Mouse (Mus musculus) C2C12 (cell line): ENCODE data around the gene Cpm. TPM values are rescaled to one million over a fixed set of nuclear protein-coding genes. Genes with fewer than 3 reads are reported as not detected.

Experiments used
- H3K27me3 ChIP-seq: one replicate; pipeline ENCODE4 v1.6.1; 2011; ENCODE audit not compliant: control insufficient read depth, insufficient read depth, insufficient read length
- H3K36me3 ChIP-seq: one replicate; pipeline ENCODE4 v1.6.1; 2011; ENCODE audit not compliant: control insufficient read depth, insufficient read depth
- H3K4me3 ChIP-seq: one replicate; pipeline ENCODE4 v1.5.1; 2011; ENCODE audit warnings: mild to moderate bottlenecking, control low read depth; ENCODE audit not compliant: poor library complexity, insufficient read depth, severe bottlenecking
- H3K79me2 ChIP-seq: one replicate; pipeline ENCODE4 v1.6.1; 2011; ENCODE audit not compliant: control insufficient read depth, insufficient read depth
- H3K79me3 ChIP-seq: one replicate; pipeline ENCODE4 v1.6.1; 2011; ENCODE audit warnings: low read depth, control low read depth
- H3ac ChIP-seq: one replicate; pipeline ENCODE3; 2011; ENCODE audit warnings: low read depth; ENCODE audit not compliant: control insufficient read depth, insufficient read length
- CEBPB ChIP-seq: IDR thresholded peaks from one replicate; pipeline ENCODE4 v1.6.1; 2011; ENCODE audit warnings: low read depth, mild to moderate bottlenecking, control low read depth, moderate library complexity
- CTCF ChIP-seq: IDR thresholded peaks from one replicate; pipeline ENCODE4 v1.5.1; 2011; ENCODE audit not compliant: control insufficient read depth, insufficient read depth, insufficient read length
- FOSL1 ChIP-seq: IDR thresholded peaks from one replicate; pipeline ENCODE4 v1.8.0; 2011; ENCODE audit warnings: mild to moderate bottlenecking, low read length; ENCODE audit not compliant: poor library complexity, insufficient read depth, severe bottlenecking
- MAX ChIP-seq: IDR thresholded peaks from one replicate; pipeline ENCODE4 v1.6.1; 2011; ENCODE audit warnings: mild to moderate bottlenecking, control low read depth
- MYOD1 ChIP-seq: IDR thresholded peaks from one replicate; pipeline ENCODE4 v1.6.1; 2011; ENCODE audit warnings: low read depth; ENCODE audit not compliant: control insufficient read depth, insufficient read length
- MYOG ChIP-seq: IDR thresholded peaks from one replicate; pipeline ENCODE4 v1.6.1; 2011; ENCODE audit not compliant: control insufficient read depth, insufficient read length; ENCODE audit errors: extremely low read depth
- USF1 ChIP-seq: IDR thresholded peaks from one replicate; pipeline ENCODE4 v1.6.1; 2011; ENCODE audit warnings: low read depth, mild to moderate bottlenecking, control low read depth, moderate library complexity
- polyA plus RNA-seq: library from polyadenylated mRNA; unstranded; fragments of >200 nt; fragmentation: generic; extraction: Trizol; gene quantifications from one replicate; pipeline ENCODE4 v1.2.1, GENCODE M21; 2012; ENCODE audit warnings: missing spikeins

The Cpm gene
- polyA plus RNA-seq, 1 experiment: 0.06 TPM

DNA sequence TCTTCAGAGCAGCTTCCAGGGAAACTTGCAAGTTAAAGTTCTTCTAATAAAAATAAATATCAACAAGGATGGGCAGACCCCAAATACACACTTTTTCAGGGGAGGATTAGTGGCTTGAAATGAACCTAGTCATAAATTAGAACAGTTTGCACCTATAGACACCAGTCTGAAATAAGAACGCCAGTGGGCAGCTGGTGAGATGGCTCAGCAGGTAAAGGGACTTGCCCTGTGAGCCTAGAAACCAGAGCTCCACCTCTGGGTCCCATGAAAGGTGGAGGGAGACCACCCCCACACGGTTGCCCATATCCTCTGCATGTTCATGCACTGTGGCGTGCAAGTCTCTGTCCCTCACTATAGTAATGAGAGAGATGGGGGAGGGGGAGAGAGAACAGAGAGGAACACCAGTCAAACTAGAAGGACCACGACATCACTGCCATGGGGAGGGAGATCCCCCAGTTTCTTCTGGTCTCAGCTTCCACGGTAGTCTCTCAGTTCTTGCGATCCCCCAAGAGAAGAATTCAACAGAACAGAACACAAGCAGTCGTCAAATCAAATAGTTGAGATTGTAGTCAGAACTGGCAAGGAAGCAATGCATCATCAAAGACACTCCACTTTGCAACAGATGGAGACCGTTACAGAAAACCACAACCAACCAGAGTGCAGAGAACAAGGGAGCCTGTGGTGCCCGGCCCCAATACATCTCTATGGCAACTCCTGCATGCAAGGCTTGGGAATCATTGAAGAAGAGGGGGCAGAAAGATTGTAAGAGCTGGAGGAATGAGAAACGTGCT, 22.5 kb downstream of the Cpm start:
- Histone ChIP-seq H3K79me3 (no peaks in the 10 kb centered on the region), H3K36me3 (no peaks in the 10 kb centered on the region), H3K79me2 (no peaks in the 10 kb centered on the region), H3K27me3 (no peaks in the 10 kb centered on the region), H3ac (no peak overlapping the region), H3K4me3 (no peak overlapping the region)
- no peak for TF ChIP-seq MYOG
- TF ChIP-seq MAX: no peak
- no peak for TF ChIP-seq FOSL1
- no peak for TF ChIP-seq CTCF
- TF ChIP-seq CEBPB: no peak

DNA sequence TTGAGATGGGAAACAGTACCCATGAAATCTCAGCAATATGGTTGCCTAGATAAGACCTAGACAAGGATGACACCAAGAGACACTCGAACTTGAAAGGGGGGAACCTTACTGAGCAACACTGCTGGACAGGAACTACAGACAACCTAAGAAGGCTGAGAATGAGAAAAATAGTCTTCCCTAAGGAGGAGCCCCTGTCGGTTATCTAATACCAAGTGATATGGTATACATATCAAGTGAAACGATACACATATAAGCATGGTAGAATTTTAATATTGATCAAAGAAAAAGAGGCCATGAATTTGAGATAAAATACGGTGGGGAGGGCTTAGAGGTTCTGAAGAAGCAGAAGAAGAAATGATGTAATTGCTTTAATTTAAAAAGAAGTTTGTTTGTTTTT, 23.1 kb downstream of the Cpm start:
- Histone ChIP-seq H3K36me3 (no peaks in the 10 kb centered on the region), H3K79me3 (no peaks in the 10 kb centered on the region), H3K79me2 (no peaks in the 10 kb centered on the region), H3K27me3 (no peaks in the 10 kb centered on the region), H3K4me3 (no peak overlapping the region), H3ac (no peak overlapping the region)
- TF ChIP-seq CEBPB (no peak), MYOG (no peak), USF1 (no peak), CTCF (no peak)

DNA sequence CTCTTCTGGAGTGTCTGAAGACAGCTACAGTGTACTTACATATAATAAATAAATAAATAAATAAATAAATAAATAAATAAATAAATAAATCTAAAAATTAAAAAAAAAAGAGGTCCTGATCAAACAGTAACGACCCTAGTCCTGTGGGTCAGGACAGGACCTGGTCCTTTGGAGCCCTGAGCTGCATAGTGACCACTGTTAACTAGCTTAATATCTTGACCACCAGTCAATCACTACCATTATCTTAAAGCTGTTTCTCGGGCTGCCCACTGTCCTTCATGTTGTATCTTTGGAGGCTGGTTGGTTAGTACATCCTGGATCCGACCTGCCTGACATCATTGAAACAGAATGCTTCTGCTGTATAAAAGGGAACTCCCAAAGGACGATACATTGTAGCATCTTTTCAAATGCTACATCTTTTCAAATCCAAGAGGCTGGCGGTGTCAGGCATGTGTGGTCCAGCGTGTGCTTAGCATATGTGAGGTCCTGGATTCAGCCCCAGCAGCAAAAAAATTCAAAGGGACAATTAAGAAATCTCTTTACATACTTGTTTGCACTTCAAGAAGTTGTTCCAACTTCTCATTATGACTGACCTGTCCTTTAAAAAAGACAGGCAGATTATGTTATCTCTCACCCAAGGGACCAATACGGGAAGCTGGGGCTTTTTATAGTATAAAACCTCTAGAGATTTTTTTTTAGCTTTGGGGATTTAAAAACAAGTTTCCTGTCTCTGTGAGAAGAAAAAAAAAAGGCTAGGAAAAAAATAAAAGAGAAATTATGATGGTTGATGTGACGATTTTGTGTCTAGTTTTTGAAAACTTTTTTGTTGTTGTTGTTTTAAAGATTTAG, 23.9 kb downstream of the Cpm start:
- no peak overlapping the region for H3ac ChIP-seq
- no peaks in the 10 kb centered on the region for H3K27me3 ChIP-seq
- no peak overlapping the region for H3K4me3 ChIP-seq
- no peaks in the 10 kb centered on the region for H3K36me3 ChIP-seq
- no peak for TF ChIP-seq CTCF
- no peak for TF ChIP-seq MAX
- no peak for TF ChIP-seq USF1
- TF ChIP-seq CEBPB: no peak
- TF ChIP-seq MYOG: no peak
- TF ChIP-seq FOSL1: no peak
- no peak for TF ChIP-seq MYOD1
- H3K79me2 ChIP-seq: no peaks in the 10 kb centered on the region
- no peaks in the 10 kb centered on the region for H3K79me3 ChIP-seq

DNA sequence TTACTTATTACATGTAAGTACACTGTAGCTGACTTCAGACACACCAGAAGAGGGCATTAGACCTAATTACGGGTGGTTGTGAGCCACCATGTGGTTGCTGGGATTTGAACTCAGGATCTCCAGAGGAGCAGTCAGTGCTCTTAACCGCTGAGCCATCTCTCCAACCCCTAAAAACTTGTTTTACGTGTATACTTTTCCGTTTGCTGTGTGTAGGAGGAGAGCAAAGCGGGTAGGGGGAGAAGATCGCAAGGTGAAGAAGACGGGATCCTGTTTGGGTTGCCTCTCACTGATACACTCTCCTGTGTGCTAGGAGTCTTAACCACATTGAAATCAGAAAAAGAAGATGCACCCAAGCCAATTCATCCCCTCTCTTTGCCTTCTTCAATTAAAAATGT, 24.5 kb downstream of the Cpm start:
- H3K4me3 ChIP-seq: no peak overlapping the region
- no peaks in the 10 kb centered on the region for H3K36me3 ChIP-seq
- H3K79me3 ChIP-seq: no peaks in the 10 kb centered on the region
- H3K27me3 ChIP-seq: no peaks in the 10 kb centered on the region
- H3ac ChIP-seq: no peak overlapping the region
- no peaks in the 10 kb centered on the region for H3K79me2 ChIP-seq
- TF ChIP-seq MYOD1: no peak
- no peak for TF ChIP-seq USF1
- TF ChIP-seq FOSL1: no peak
- TF ChIP-seq CTCF: no peak
- no peak for TF ChIP-seq MAX
- no peak for TF ChIP-seq MYOG
- no peak for TF ChIP-seq CEBPB

DNA sequence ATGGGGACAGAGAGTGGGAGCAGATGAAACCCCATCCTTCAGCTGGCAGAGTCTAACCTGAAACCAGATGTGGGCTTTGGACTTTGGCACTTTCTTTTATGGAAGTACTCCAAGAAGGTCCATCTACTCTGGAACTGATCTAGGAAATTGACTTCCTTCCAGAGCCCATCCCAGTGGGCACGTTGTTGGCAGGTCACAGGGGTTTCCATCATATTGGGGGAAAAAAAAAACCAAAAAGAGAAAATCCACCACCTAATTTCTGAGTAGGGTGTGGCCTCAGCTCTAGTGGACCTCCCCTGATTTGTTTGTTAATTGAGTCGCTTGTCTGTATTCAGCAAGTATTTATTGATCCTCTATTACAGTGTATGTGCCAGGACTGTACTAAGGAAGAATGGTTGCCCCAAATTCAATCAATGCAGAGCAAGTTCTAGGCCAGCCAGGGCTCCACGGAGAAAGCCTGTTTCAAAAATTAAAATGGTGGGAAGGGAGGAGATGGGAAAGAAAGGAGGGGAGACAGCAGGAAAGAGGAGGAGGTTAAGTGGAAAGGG, 25.4 kb downstream of the Cpm start:
- TF ChIP-seq CTCF (no peak), USF1 (no peak), CEBPB (no peak), MYOD1 (no peak), FOSL1 (no peak), MYOG (no peak), MAX (no peak)
- H3K4me3 ChIP-seq: no peak overlapping the region
- H3K27me3 ChIP-seq: no peaks in the 10 kb centered on the region
- H3K79me2 ChIP-seq: no peaks in the 10 kb centered on the region
- no peaks in the 10 kb centered on the region for H3K36me3 ChIP-seq
- no peak overlapping the region for H3ac ChIP-seq
- H3K79me3 ChIP-seq: no peaks in the 10 kb centered on the region
